In the genomic region with DNA sequence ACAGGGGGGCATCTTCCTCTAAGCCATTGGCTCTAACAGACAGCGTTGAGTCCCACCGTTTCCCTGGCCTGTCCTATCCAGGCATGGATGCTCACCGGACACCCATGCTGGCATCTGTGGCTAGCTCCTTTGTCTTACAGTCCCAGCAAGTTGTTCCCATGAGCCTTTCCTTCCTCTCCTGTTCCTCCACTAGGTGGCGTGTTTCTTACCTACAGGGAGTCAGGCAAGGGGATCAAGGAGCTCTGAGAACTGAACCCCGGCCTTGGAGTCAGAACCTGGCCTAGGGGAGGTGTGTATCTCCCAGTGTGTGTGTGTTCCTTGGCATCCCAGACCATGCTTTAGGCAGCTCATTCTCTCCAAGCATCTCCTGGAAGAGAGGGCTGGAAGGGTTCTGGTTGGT, we compare ENCODE assay signal across 8 mouse cellular contexts. TPM values are rescaled to one million over a fixed set of nuclear protein-coding genes. Genes with fewer than 3 reads are reported as not detected.
A peak's percentile ranks its signal among the peaks of the same experiment; 100 is the strongest.
DNase-seq lines count a peak whose midpoint lies in the region; ATAC-seq and TF ChIP-seq lines count a peak whose summit lies in the region.

No protein-coding gene starts in this region.

- WGBS in liver, embryonic 12.5 days (ENCODE audit: insufficient replicate concordance) = 10% methylated on average over 5 of the region's 5 CpGs
- 24% methylated on average over 5 of the region's 5 CpGs for WGBS in cerebellum, adult 2 months
- 19% methylated on average over 5 of the region's 5 CpGs for WGBS in liver, postnatal 0 days (ENCODE audit: insufficient replicate concordance)

- H3K27me3 ChIP-seq in liver, embryonic 12.5 days (replicated peaks) = peaks cover 69% of the 10 kb centered on the region
- no peaks in the 10 kb centered on the region for H3K27me3 ChIP-seq in cerebellum, adult 2 months (ENCODE audit: control insufficient read depth, insufficient read depth, low read length)
- 0 out of 2 replicates have a peak, but pooled peaks cover 11% of the 10 kb centered on the region for H3K27me3 ChIP-seq in liver, postnatal 0 days (ENCODE audit: insufficient read depth, low read length)

- TF ChIP-seq POLR2A in cerebellum, adult 2 months (IDR thresholded peaks at IDR 0.05; ENCODE audit: borderline replicate concordance, insufficient read depth, low read length) = no peak

- H3K27ac ChIP-seq in liver, embryonic 12.5 days = no peak overlapping the region
- no peak overlapping the region for H3K27ac ChIP-seq in cerebellum, adult 2 months (ENCODE audit: insufficient read depth, low read length)
- no peak overlapping the region for H3K27ac ChIP-seq in liver, postnatal 0 days (ENCODE audit: low read depth)

- H3K9me3 ChIP-seq in liver, embryonic 12.5 days (replicated peaks) = no peaks in the 10 kb centered on the region
- no peaks in the 10 kb centered on the region for H3K9me3 ChIP-seq in liver, postnatal 0 days (ENCODE audit: low read length)

- ATAC-seq in CD4-positive, CD25-positive, alpha-beta regulatory T cell, adult 4 months = no peak
- ATAC-seq in liver, embryonic 12.5 days = no peak
- no peak for ATAC-seq in liver, postnatal 0 days
- ATAC-seq in activated CD4-positive, CD25-positive, alpha-beta regulatory T cell, adult 4 months = no peak
- no peak for ATAC-seq in erythroid progenitor cell, adult 5-6 weeks (replicated peaks; ENCODE audit: low FRiP score, poor library complexity, severe bottlenecking)

- peak; percentile 44 for DNase-seq in CD4-positive, CD25-positive, alpha-beta regulatory T cell, adult 2 months (ENCODE audit: low read depth, low spot score)
- peak; percentile 37 for DNase-seq in liver
- DNase-seq in cerebellum, adult 2 months = peak; percentile 50 to 63
- no peak for DNase-seq in liver, postnatal 0 days

- no peak overlapping the region for H3K9ac ChIP-seq in liver, embryonic 12.5 days
- no peak overlapping the region for H3K9ac ChIP-seq in liver, postnatal 0 days (replicated peaks)

- TF ChIP-seq EP300 in liver, postnatal 0 days (IDR thresholded peaks at IDR 0.05; ENCODE audit: low read depth) = no peak

- H3K36me3 ChIP-seq in liver, embryonic 12.5 days = no peaks in the 10 kb centered on the region
- no peaks in the 10 kb centered on the region for H3K36me3 ChIP-seq in liver, postnatal 0 days (replicated peaks; ENCODE audit: insufficient read depth, low read length)

- H3K4me1 ChIP-seq in liver, embryonic 12.5 days = peaks cover 24% of the 10 kb centered on the region
- peaks cover 6% of the 10 kb centered on the region for H3K4me1 ChIP-seq in cerebellum, adult 2 months (ENCODE audit: control insufficient read depth, insufficient read depth, low read length)
- H3K4me1 ChIP-seq in liver, postnatal 0 days (ENCODE audit: insufficient read depth) = no peaks in the 10 kb centered on the region; the same call in 1 of the 2 replicates

- peak; percentile 70 for TF ChIP-seq CTCF in cerebellum, adult 2 months (IDR thresholded peaks at IDR 0.05; ENCODE audit: borderline replicate concordance, insufficient read depth, low read depth, low read length)
- peak; percentile 80 for TF ChIP-seq CTCF in liver, postnatal 0 days (IDR thresholded peaks at IDR 0.05; ENCODE audit: low read depth)

- H3K4me2 ChIP-seq in liver, embryonic 12.5 days = no peak overlapping the region
- no peak overlapping the region for H3K4me2 ChIP-seq in liver, postnatal 0 days (ENCODE audit: low read depth, low read length)

- H3K4me3 ChIP-seq in liver, embryonic 12.5 days = no peak overlapping the region
- no peak overlapping the region for H3K4me3 ChIP-seq in cerebellum, adult 2 months (replicated peaks; ENCODE audit: insufficient read depth, low read depth, low read length)
- H3K4me3 ChIP-seq in liver, postnatal 0 days (ENCODE audit: low read depth, low read length) = no peak overlapping the region

RNA-seq across cellular contexts. Expression of gene Epha8, which starts 27.7 kb away (rescaled TPM):
- polyA plus RNA-seq in CD4-positive, CD25-positive, alpha-beta regulatory T cell, adult 4 months (2017; shearing (Covaris generic)) = not detected
- 0.06 and 0.11 TPM in 2 replicates for polyA plus RNA-seq in liver, embryonic 12.5 days (2016; fragmentation: Nextera tagmentation; extraction: Ambion mirVana)
- polyA plus RNA-seq in cerebellum, adult 2 months (2012; rRNA removed) = 44.5 and 51.9 TPM in 2 replicates
- polyA plus RNA-seq in liver, postnatal 0 days (2015; fragmentation: Nextera tagmentation; extraction: Ambion mirVana) = 0.11 TPM in 2 replicates
- not detected for polyA plus RNA-seq in activated CD4-positive, CD25-positive, alpha-beta regulatory T cell, adult 4 months (2017; shearing (Covaris generic))
- not detected in 2 replicates for total RNA-seq in erythroid progenitor cell, adult 5-6 weeks (2015; ENCODE audit: low replicate concordance)
- not detected in 2 replicates for total RNA-seq in erythroid progenitor cell, adult 5-6 weeks (2017; ENCODE audit: low replicate concordance)

RNA-seq across cellular contexts. Expression of gene C1qa, which starts 30.3 kb away (rescaled TPM):
- polyA plus RNA-seq in CD4-positive, CD25-positive, alpha-beta regulatory T cell, adult 4 months (2017; shearing (Covaris generic)) = 1 to 10 TPM in 1 of 2 experiments, under 1 TPM in 1; 0.31 to 1.9 TPM
- 24.8 and 26.2 TPM in 2 replicates for polyA plus RNA-seq in liver, embryonic 12.5 days (2016; fragmentation: Nextera tagmentation; extraction: Ambion mirVana)
- 30.2 and 34.0 TPM in 2 replicates for polyA plus RNA-seq in cerebellum, adult 2 months (2012; rRNA removed)
- 123 and 130 TPM in 2 replicates for polyA plus RNA-seq in liver, postnatal 0 days (2015; fragmentation: Nextera tagmentation; extraction: Ambion mirVana)
- under 1 TPM; 0.83 to 0.97 TPM for polyA plus RNA-seq in activated CD4-positive, CD25-positive, alpha-beta regulatory T cell, adult 4 months (2017; shearing (Covaris generic))
- 69.2 and 74.6 TPM in 2 replicates for total RNA-seq in erythroid progenitor cell, adult 5-6 weeks (2015; ENCODE audit: low replicate concordance)
- 35.7 and 58.5 TPM in 2 replicates for total RNA-seq in erythroid progenitor cell, adult 5-6 weeks (2017; ENCODE audit: low replicate concordance)

RNA-seq across cellular contexts. Expression of gene C1qc, which starts 36.1 kb away (rescaled TPM):
- 1 to 10 TPM in 1 of 2 experiments, under 1 TPM in 1; 0.63 to 1.1 TPM for polyA plus RNA-seq in CD4-positive, CD25-positive, alpha-beta regulatory T cell, adult 4 months (2017; shearing (Covaris generic))
- 32.7 and 33.5 TPM in 2 replicates for polyA plus RNA-seq in liver, embryonic 12.5 days (2016; fragmentation: Nextera tagmentation; extraction: Ambion mirVana)
- 26.6 and 28.6 TPM in 2 replicates for polyA plus RNA-seq in cerebellum, adult 2 months (2012; rRNA removed)
- 122 and 136 TPM in 2 replicates for polyA plus RNA-seq in liver, postnatal 0 days (2015; fragmentation: Nextera tagmentation; extraction: Ambion mirVana)
- polyA plus RNA-seq in activated CD4-positive, CD25-positive, alpha-beta regulatory T cell, adult 4 months (2017; shearing (Covaris generic)) = under 1 TPM; 0.28 to 0.56 TPM
- 66.2 and 68.5 TPM in 2 replicates for total RNA-seq in erythroid progenitor cell, adult 5-6 weeks (2015; ENCODE audit: low replicate concordance)
- total RNA-seq in erythroid progenitor cell, adult 5-6 weeks (2017; ENCODE audit: low replicate concordance) = 32.8 and 39.5 TPM in 2 replicates

RNA-seq across cellular contexts. Expression of gene C1qb, which starts 42.9 kb away (rescaled TPM):
- 1 to 10 TPM; 2.0 to 3.4 TPM for polyA plus RNA-seq in CD4-positive, CD25-positive, alpha-beta regulatory T cell, adult 4 months (2017; shearing (Covaris generic))
- 53.1 and 54.6 TPM in 2 replicates for polyA plus RNA-seq in liver, embryonic 12.5 days (2016; fragmentation: Nextera tagmentation; extraction: Ambion mirVana)
- polyA plus RNA-seq in cerebellum, adult 2 months (2012; rRNA removed) = 41.8 and 46.8 TPM in 2 replicates
- 196 and 200 TPM in 2 replicates for polyA plus RNA-seq in liver, postnatal 0 days (2015; fragmentation: Nextera tagmentation; extraction: Ambion mirVana)
- polyA plus RNA-seq in activated CD4-positive, CD25-positive, alpha-beta regulatory T cell, adult 4 months (2017; shearing (Covaris generic)) = 1 to 10 TPM; 1.2 to 6.1 TPM
- 156 and 168 TPM in 2 replicates for total RNA-seq in erythroid progenitor cell, adult 5-6 weeks (2015; ENCODE audit: low replicate concordance)
- 46.1 and 49.5 TPM in 2 replicates for total RNA-seq in erythroid progenitor cell, adult 5-6 weeks (2017; ENCODE audit: low replicate concordance)

Comparison
In these comparisons a context has a peak if more than half of its experiments do, and no peak if none do; other contexts are left out.
1. RNA of gene Epha8, which starts 27.7 kb away (polyA plus RNA-seq): 44.5 to 51.9 TPM in cerebellum, adult 2 months; 0.06 to 0.11 TPM in liver, embryonic 12.5 days, 0.11 TPM in liver, postnatal 0 days, not detected in activated CD4-positive, CD25-positive, alpha-beta regulatory T cell, adult 4 months and not detected in CD4-positive, CD25-positive, alpha-beta regulatory T cell, adult 4 months; every median in the first group is over 10 times any median in the second.
2. RNA of gene C1qc, which starts 36.1 kb away (polyA plus RNA-seq): 122 to 136 TPM in liver, postnatal 0 days, 32.7 to 33.5 TPM in liver, embryonic 12.5 days and 26.6 to 28.6 TPM in cerebellum, adult 2 months; 0.63 to 1.1 TPM in CD4-positive, CD25-positive, alpha-beta regulatory T cell, adult 4 months and 0.28 to 0.56 TPM in activated CD4-positive, CD25-positive, alpha-beta regulatory T cell, adult 4 months; every median in the first group is over 10 times any median in the second.